Mouse (Mus musculus) C2C12 (cell line): ENCODE results near the gene Ces2b.

Source experiments
- CEBPB ChIP-seq: IDR thresholded peaks from one replicate; pipeline ENCODE4 v1.6.1; 2011; ENCODE audit warnings: low read depth, mild to moderate bottlenecking, control low read depth, moderate library complexity
- CTCF ChIP-seq: IDR thresholded peaks from one replicate; pipeline ENCODE4 v1.5.1; 2011; ENCODE audit not compliant: control insufficient read depth, insufficient read depth, insufficient read length
- MAX ChIP-seq: IDR thresholded peaks from one replicate; pipeline ENCODE4 v1.6.1; 2011; ENCODE audit warnings: mild to moderate bottlenecking, control low read depth
- MYOD1 ChIP-seq: IDR thresholded peaks from one replicate; pipeline ENCODE4 v1.6.1; 2011; ENCODE audit warnings: low read depth; ENCODE audit not compliant: control insufficient read depth, insufficient read length
- USF1 ChIP-seq: IDR thresholded peaks from one replicate; pipeline ENCODE4 v1.6.1; 2011; ENCODE audit warnings: low read depth, mild to moderate bottlenecking, control low read depth, moderate library complexity

DNA sequence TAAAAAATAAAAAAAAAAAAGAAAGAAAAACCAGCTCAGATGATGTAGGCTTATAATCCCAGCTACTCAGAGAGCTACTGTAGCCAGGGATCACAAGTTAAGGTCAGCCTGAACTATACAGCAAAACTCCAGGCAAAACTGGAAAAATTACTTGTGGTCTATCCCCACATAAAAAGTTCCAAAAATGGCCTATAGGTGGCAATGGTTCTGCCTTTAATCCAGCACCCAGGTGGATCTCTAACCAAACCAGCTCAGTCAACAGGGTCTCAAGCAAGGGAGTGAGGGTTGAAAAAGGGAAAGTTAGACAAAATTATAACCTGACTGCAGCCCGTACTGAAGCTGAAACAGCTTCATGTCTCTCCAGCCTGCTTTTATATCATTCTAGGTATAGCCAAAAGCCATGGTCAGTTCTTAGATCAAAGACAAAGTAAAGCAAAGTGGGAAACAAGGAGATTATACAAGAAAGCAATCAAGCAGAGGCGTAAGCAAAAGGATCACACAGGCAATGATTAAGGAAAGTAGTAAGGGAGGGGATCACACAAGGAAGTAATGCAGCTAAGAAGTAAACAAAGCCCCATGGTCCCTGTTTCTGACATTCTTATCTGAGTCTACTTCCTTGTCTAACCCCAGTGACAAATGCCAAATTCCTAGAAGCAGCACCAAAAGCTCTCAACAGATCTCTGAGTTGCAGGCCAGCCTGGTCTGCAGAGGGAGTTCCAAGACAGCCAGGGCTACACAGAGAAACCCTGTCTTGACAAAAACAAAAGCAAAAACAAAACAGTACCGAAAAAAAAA lies 41.3 kb upstream of the Ces2b start:
- TF ChIP-seq CTCF (no peak), CEBPB (no peak), MYOD1 (no peak), USF1 (no peak), MAX (no peak)
